Mouse (Mus musculus): ENCODE results near the gene Apba3. TPM values are rescaled to one million over a fixed set of nuclear protein-coding genes. Genes with fewer than 3 reads are reported as not detected.

Gene Apba3
- polyA plus RNA-seq, 1 experiment from 2014 or later, result 39.0 TPM

DNA sequence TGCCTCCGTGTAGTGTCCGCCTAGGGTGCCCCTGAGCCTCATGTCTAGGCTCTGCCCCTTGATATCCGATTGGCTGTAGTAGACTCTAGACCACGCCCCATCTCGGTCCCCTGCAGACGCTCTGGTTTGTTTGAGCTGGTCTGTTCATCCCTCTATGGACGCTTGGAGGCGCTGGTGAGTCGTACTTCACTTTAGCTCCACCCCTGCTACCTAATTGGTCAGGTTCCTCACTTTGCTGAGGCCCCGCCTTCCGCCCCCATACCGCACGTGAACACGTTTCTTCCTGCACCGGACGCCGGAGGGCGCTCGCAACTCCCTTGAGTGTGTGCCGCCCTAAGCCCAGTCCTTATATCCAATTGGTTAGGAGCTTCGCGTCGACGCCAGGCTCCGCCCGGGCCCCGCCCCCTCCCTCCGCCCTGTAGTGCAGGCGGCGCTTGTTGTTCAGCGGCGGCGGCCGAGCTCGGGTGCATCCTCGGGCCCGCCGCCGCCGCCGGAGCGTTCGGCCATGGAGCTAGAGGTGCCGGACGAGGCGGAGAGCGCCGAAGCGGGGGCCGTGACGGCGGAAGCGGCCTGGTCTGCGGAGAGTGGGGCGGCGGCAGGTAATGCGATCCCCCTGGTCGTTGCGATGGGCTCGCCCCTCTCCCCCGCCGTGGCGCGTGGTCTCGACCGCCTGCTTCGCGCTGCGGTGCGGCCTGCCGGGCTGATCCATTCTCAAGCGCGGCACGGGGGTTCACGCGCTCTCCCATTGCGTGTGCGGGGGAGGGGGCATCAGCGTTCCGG, 26.0 kb downstream of the Apba3 start, which contains the start of gene Pip5k1c:
Pip5k1c (plus strand) TSS at position 410 of the 780 bp plus-strand sequence.
- Histone ChIP-seq H3K9ac (ENCODE audit: low read length) (peak within 1 kb of the TSS; percentile 87), H3K36me3 (ENCODE audit: control insufficient read depth, insufficient read depth, low read length) (no peaks in the 10 kb centered on the region), H3K4me1 (ENCODE audit: control insufficient read depth, insufficient read depth, low read length) (peaks cover 12% of the 10 kb centered on the region), H3K27ac (ENCODE audit: low read depth, low read length) (peak within 1 kb of the TSS; percentile 82), H3K9me3 (ENCODE audit: control insufficient read depth, low read length) (no peaks in the 10 kb centered on the region), H3K4me3 (ENCODE audit: low read depth, low read length) (peak within 1 kb of the TSS; percentile 87), H3K27me3 (ENCODE audit: control insufficient read depth, insufficient read depth, low read length) (peaks cover 19% of the 10 kb centered on the region), H3K4me2 (ENCODE audit: low read depth) (peak within 1 kb of the TSS; percentile 94)
- under 1% methylated on average over 65 of the region's 80 CpGs for WGBS
- peak; percentile 93 for ATAC-seq (ENCODE audit: insufficient read depth, low FRiP score, low TSS enrichment)
- DNase-seq (ENCODE audit: low spot score), result peak; percentile 100

DNA sequence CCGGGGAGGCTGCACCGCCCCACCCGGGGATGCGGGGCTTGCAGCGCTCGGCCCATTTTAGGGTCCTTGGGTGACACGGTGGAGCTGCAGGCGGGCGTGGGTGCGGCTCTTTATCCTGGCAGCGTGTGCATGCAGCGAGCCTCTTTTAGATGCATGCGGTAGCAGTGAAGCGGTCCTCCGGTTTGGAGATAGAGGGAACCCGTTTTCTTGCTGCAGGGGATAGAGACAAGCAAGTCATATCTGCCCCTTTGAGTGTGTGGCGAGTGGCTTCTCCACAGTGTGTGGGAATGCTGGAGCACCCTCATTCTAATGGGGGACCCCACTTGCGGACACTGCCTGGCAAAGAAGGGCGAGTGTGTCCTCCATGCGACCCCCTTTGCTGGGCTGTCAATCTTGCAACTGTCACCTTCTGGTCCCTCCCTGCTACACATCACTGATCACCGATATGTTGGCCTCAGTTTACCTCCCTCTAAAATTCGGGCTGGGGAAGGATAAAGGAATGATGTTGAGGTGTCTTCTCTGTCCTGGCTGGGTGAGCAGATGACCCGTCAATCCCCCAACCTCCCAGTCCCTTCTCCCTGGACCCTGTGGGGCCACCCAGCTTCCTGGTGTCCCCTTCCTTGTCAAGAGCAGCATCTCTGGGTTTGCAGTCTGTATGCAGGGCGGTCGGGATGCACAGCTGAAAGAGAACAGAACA, 26.7 kb downstream of the Apba3 start:
- peaks cover 19% of the 10 kb centered on the region for H3K27me3 ChIP-seq (ENCODE audit: control insufficient read depth, insufficient read depth, low read length)
- H3K27ac ChIP-seq (ENCODE audit: low read depth, low read length), result peak overlapping the region; percentile 82
- H3K36me3 ChIP-seq (ENCODE audit: control insufficient read depth, insufficient read depth, low read length), result no peaks in the 10 kb centered on the region
- H3K9me3 ChIP-seq (ENCODE audit: control insufficient read depth, low read length), result no peaks in the 10 kb centered on the region
- H3K4me2 ChIP-seq (ENCODE audit: low read depth), result peak overlapping the region; percentile 94
- H3K9ac ChIP-seq (ENCODE audit: low read length), result peak overlapping the region; percentile 87
- ATAC-seq (ENCODE audit: insufficient read depth, low FRiP score, low TSS enrichment) (no peak), DNase-seq (ENCODE audit: low spot score) (no peak)
- 5% methylated on average over 25 of the region's 25 CpGs for WGBS
- peaks cover 12% of the 10 kb centered on the region for H3K4me1 ChIP-seq (ENCODE audit: control insufficient read depth, insufficient read depth, low read length)
- H3K4me3 ChIP-seq (ENCODE audit: low read depth, low read length), result peak overlapping the region; percentile 87

GRCm38 (mm10) chr10:81294442-81294841, 27.7 kb downstream of the Apba3 start:
- H3K4me1 ChIP-seq (ENCODE audit: control insufficient read depth, insufficient read depth, low read length), result peaks cover 12% of the 10 kb centered on the region
- DNase-seq (ENCODE audit: low spot score) (no peak), ATAC-seq (ENCODE audit: insufficient read depth, low FRiP score, low TSS enrichment) (no peak)
- peak overlapping the region; percentile 94 for H3K4me2 ChIP-seq (ENCODE audit: low read depth)
- 50% methylated on average over 8 of the region's 8 CpGs for WGBS
- H3K9ac ChIP-seq (ENCODE audit: low read length), result peak overlapping the region; percentile 87; the same call in 1 of the 2 replicates
- H3K9me3 ChIP-seq (ENCODE audit: control insufficient read depth, low read length), result no peaks in the 10 kb centered on the region
- H3K36me3 ChIP-seq (ENCODE audit: control insufficient read depth, insufficient read depth, low read length), result no peaks in the 10 kb centered on the region
- H3K4me3 ChIP-seq (ENCODE audit: low read depth, low read length), result peak overlapping the region; percentile 87
- no peak overlapping the region for H3K27ac ChIP-seq (ENCODE audit: low read depth, low read length)
- peaks cover 19% of the 10 kb centered on the region for H3K27me3 ChIP-seq (ENCODE audit: control insufficient read depth, insufficient read depth, low read length)

DNA sequence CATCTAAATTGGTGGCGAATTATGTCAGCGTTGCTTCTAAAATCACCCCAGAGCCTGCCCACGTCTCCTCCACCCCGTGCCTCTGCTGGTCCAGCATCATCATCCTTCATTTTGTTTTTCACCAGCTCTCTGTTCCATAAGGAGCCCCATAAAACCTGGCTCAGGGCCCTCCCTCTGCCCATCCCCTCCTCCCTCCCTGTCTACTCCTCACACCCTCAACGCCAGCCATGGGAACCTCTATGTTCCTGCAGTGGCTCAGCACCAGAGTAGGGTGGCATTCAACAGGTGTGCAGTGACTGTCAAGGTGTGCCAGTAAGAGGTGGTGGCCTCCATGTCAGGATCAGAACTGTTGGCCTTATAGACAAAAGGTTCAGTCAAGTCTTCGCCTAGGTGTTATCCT, 28.4 kb downstream of the Apba3 start:
- no peak overlapping the region for H3K27ac ChIP-seq (ENCODE audit: low read depth, low read length)
- no peak overlapping the region for H3K4me2 ChIP-seq (ENCODE audit: low read depth)
- WGBS, result 91% methylated on average over 6 of the region's 6 CpGs
- peaks cover 12% of the 10 kb centered on the region for H3K4me1 ChIP-seq (ENCODE audit: control insufficient read depth, insufficient read depth, low read length)
- no peaks in the 10 kb centered on the region for H3K36me3 ChIP-seq (ENCODE audit: control insufficient read depth, insufficient read depth, low read length)
- no peaks in the 10 kb centered on the region for H3K9me3 ChIP-seq (ENCODE audit: control insufficient read depth, low read length)
- no peak overlapping the region for H3K9ac ChIP-seq (ENCODE audit: low read length)
- H3K4me3 ChIP-seq (ENCODE audit: low read depth, low read length), result no peak overlapping the region
- ATAC-seq (ENCODE audit: insufficient read depth, low FRiP score, low TSS enrichment) (no peak), DNase-seq (ENCODE audit: low spot score) (no peak)
- H3K27me3 ChIP-seq (ENCODE audit: control insufficient read depth, insufficient read depth, low read length), result peaks cover 12% of the 10 kb centered on the region

DNA sequence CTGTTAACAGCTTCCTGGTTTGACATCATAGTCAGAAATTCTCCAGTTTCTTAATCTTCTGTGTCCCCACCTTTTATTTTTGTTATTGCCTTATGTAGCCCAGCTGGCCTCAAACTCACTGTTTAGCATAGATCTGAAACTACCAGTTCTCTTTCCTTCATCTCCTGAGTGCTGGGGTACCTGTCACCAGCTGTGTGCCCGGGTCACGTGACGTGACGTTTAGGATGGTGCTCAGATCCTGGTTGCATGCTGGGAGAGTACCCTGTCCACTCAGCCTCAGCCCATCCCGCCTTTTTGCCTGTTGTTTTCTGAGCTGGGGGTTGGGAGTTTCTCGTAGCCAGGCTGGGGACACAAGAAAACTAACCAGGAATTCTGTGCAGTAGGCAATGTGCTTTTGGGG, 30.5 kb downstream of the Apba3 start:
- 74% methylated on average over 6 of the region's 6 CpGs for WGBS
- ATAC-seq (ENCODE audit: insufficient read depth, low FRiP score, low TSS enrichment), result no peak
- DNase-seq (ENCODE audit: low spot score), result no peak
- Histone ChIP-seq H3K27ac (ENCODE audit: low read depth, low read length) (no peak overlapping the region), H3K36me3 (ENCODE audit: control insufficient read depth, insufficient read depth, low read length) (no peaks in the 10 kb centered on the region), H3K4me3 (ENCODE audit: low read depth, low read length) (no peak overlapping the region), H3K27me3 (ENCODE audit: control insufficient read depth, insufficient read depth, low read length) (no peaks in the 10 kb centered on the region), H3K4me2 (ENCODE audit: low read depth) (no peak overlapping the region), H3K9ac (ENCODE audit: low read length) (no peak overlapping the region), H3K4me1 (ENCODE audit: control insufficient read depth, insufficient read depth, low read length) (peaks cover 12% of the 10 kb centered on the region), H3K9me3 (ENCODE audit: control insufficient read depth, low read length) (no peaks in the 10 kb centered on the region)

DNA sequence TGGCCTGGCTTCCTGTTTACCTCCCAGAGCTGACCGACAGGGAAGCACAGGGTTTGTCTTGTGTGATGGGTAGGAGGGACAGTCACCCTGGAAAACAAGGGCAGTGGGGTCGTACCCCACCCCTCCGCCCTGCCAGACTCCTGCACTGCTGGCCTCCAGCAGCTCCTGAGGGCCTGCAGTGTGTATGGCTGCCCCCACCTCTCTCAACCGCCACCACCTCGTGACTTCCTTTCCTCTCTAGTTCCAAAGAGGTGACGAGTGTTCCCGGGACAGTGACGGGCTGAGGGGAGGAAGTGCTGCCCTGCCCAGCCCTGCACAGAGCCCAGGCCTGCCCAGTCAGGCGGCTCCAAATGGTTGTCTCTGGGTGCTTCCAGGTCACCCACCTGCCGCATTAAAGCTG, 31.1 kb downstream of the Apba3 start:
- no peaks in the 10 kb centered on the region for H3K36me3 ChIP-seq (ENCODE audit: control insufficient read depth, insufficient read depth, low read length)
- peaks cover 12% of the 10 kb centered on the region for H3K4me1 ChIP-seq (ENCODE audit: control insufficient read depth, insufficient read depth, low read length)
- no peaks in the 10 kb centered on the region for H3K27me3 ChIP-seq (ENCODE audit: control insufficient read depth, insufficient read depth, low read length)
- 66% methylated on average over 10 of the region's 10 CpGs for WGBS
- no peak overlapping the region for H3K27ac ChIP-seq (ENCODE audit: low read depth, low read length)
- DNase-seq (ENCODE audit: low spot score) (no peak), ATAC-seq (ENCODE audit: insufficient read depth, low FRiP score, low TSS enrichment) (no peak)
- no peak overlapping the region for H3K4me2 ChIP-seq (ENCODE audit: low read depth)
- no peak overlapping the region for H3K9ac ChIP-seq (ENCODE audit: low read length)
- H3K9me3 ChIP-seq (ENCODE audit: control insufficient read depth, low read length), result no peaks in the 10 kb centered on the region
- no peak overlapping the region for H3K4me3 ChIP-seq (ENCODE audit: low read depth, low read length)

DNA sequence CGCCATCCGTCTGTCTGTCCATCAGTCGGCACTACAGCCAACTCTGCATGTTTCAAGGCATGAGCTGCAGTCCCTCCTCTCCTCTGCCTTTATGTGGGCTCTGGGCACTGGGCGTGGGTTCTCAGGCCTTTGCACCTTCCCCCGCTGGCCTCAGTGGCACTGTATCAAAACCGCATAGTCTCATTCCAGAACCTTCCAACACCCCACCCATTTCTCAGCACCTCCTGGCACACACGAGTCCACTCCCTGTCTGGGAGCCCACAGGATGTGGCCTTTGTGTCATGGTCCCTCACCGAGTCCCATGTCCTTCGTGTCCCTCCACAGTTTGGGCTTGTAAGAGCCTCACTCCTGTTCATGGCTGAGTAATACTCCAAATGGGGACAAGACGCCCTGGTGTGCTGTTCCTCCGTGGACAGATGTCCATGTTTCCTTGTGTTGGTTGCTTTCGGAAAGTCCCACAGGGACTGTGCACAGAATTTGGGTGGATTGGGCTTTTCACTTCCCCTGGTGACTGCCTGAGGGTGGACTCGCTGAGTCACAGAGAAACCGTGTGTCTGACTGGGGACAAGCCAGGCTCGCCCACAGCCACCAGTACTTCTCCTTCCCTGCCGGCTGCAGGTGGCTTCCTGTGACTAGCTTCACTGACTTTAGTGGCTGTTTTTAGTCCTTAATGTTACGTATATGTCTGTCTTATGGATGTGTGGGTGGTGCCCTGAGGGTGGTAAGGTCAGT, 31.8 kb downstream of the Apba3 start:
- no peak overlapping the region for H3K4me2 ChIP-seq (ENCODE audit: low read depth)
- WGBS, result 93% methylated on average over 17 of the region's 17 CpGs
- no peak overlapping the region for H3K9ac ChIP-seq (ENCODE audit: low read length)
- H3K27me3 ChIP-seq (ENCODE audit: control insufficient read depth, insufficient read depth, low read length), result no peaks in the 10 kb centered on the region
- H3K36me3 ChIP-seq (ENCODE audit: control insufficient read depth, insufficient read depth, low read length), result no peaks in the 10 kb centered on the region
- ATAC-seq (ENCODE audit: insufficient read depth, low FRiP score, low TSS enrichment), result no peak
- DNase-seq (ENCODE audit: low spot score), result no peak
- H3K4me1 ChIP-seq (ENCODE audit: control insufficient read depth, insufficient read depth, low read length), result peaks cover 10% of the 10 kb centered on the region
- no peak overlapping the region for H3K27ac ChIP-seq (ENCODE audit: low read depth, low read length)
- H3K9me3 ChIP-seq (ENCODE audit: control insufficient read depth, low read length), result no peaks in the 10 kb centered on the region
- no peak overlapping the region for H3K4me3 ChIP-seq (ENCODE audit: low read depth, low read length)

DNA sequence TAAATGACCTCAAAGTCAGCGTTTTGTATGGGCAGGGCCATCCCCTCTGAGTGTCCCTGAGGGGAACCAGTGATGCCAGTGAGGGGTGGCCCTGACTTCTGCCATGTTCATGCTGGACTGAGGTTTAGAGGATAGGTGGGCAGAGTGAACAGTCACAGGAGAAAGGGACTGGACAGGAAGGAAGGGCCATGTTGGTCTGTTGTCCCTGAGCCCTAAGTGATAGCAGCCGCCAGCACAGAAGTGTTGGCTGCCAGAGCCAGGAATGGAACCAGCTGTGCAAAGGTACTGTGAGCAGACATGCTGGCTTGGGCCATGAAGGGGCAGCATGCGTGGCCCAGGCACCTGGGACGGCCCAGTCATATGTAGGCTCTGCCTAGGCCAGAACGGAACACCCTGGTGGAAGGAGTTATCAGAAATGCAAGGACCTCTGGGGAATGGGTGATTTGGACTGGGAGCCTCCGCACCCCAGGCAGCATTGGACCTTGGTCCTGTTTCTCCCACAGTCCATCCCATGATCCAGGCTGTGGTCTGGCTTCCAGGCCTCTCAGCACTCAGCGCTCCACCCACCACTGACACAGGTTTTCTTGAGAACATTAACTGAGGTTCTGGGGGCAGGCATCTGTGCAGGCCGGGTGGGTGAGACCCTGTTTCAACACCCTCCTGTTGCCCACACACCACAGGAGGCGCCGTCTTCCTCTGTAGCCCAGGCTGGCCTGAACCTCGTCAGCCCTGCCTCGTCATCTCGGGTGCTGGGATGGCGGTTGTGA, 33.0 kb downstream of the Apba3 start:
- WGBS, result 89% methylated on average over 14 of the region's 14 CpGs
- no peak for ATAC-seq (ENCODE audit: insufficient read depth, low FRiP score, low TSS enrichment)
- no peak for DNase-seq (ENCODE audit: low spot score)
- no peak overlapping the region for H3K4me3 ChIP-seq (ENCODE audit: low read depth, low read length)
- no peak overlapping the region for H3K4me2 ChIP-seq (ENCODE audit: low read depth)
- H3K27ac ChIP-seq (ENCODE audit: low read depth, low read length), result no peak overlapping the region
- H3K36me3 ChIP-seq (ENCODE audit: control insufficient read depth, insufficient read depth, low read length), result no peaks in the 10 kb centered on the region
- H3K9ac ChIP-seq (ENCODE audit: low read length), result no peak overlapping the region
- no peaks in the 10 kb centered on the region for H3K9me3 ChIP-seq (ENCODE audit: control insufficient read depth, low read length)
- H3K4me1 ChIP-seq (ENCODE audit: control insufficient read depth, insufficient read depth, low read length), result no peaks in the 10 kb centered on the region; the same call in 1 of the 2 replicates
- H3K27me3 ChIP-seq (ENCODE audit: control insufficient read depth, insufficient read depth, low read length), result no peaks in the 10 kb centered on the region

All from neural tube, embryonic 11.5 days (tissue).